Mouse (Mus musculus): ENCODE data around the gene Nfil3. TPM values are rescaled to one million over a fixed set of nuclear protein-coding genes. Genes with fewer than 3 reads are reported as not detected.

Nfil3 gene
- polyA plus RNA-seq, 1 experiment from 2014 or later, result 34.4 TPM

GRCm38 (mm10) chr13:52921966-52922365, 58.9 kb downstream of the Nfil3 start:
- 79% methylated on average over 8 of the region's 8 CpGs for WGBS
- ATAC-seq, result no peak
- Histone ChIP-seq H3K4me3 (replicated peaks) (no peak overlapping the region), H3K4me2 (replicated peaks) (no peak overlapping the region), H3K4me1 (replicated peaks) (peaks cover 12% of the 10 kb centered on the region; the same call in 1 of the 2 replicates), H3K27me3 (replicated peaks) (no peaks in the 10 kb centered on the region), H3K9me3 (no peaks in the 10 kb centered on the region), H3K27ac (no peak overlapping the region), H3K36me3 (no peaks in the 10 kb centered on the region), H3K9ac (no peak overlapping the region)

GRCm38 (mm10) chr13:52921065-52921825, 59.6 kb downstream of the Nfil3 start:
- WGBS, result 69% methylated on average over 7 of the region's 7 CpGs

GRCm38 (mm10) chr13:52919790-52920352, 61.0 kb downstream of the Nfil3 start:
- Histone ChIP-seq H3K4me2 (replicated peaks) (0 out of 2 replicates have a peak overlapping the region, but pooled peaks have one; percentile 7), H3K9me3 (no peaks in the 10 kb centered on the region), H3K4me3 (replicated peaks) (no peak overlapping the region), H3K36me3 (no peaks in the 10 kb centered on the region), H3K4me1 (replicated peaks) (peaks cover 12% of the 10 kb centered on the region; the same call in 1 of the 2 replicates), H3K9ac (no peak overlapping the region), H3K27ac (no peak overlapping the region), H3K27me3 (replicated peaks) (no peaks in the 10 kb centered on the region)
- 58% methylated on average over 10 of the region's 10 CpGs for WGBS
- ATAC-seq, result peak; percentile 47; the same call in 1 of the 2 replicates

More at GRCm38 (mm10) chr13:52921065-52921825, 59.6 kb downstream of the Nfil3 start:
- H3K27ac ChIP-seq, result no peak overlapping the region
- H3K4me3 ChIP-seq (replicated peaks), result no peak overlapping the region
- no peaks in the 10 kb centered on the region for H3K36me3 ChIP-seq
- no peaks in the 10 kb centered on the region for H3K9me3 ChIP-seq
- no peaks in the 10 kb centered on the region for H3K27me3 ChIP-seq (replicated peaks)
- no peak for ATAC-seq
- no peak overlapping the region for H3K9ac ChIP-seq
- H3K4me2 ChIP-seq (replicated peaks), result no peak overlapping the region
- peaks cover 12% of the 10 kb centered on the region; the same call in 1 of the 2 replicates for H3K4me1 ChIP-seq (replicated peaks)

GRCm38 (mm10) chr13:52918333-52918732, 62.5 kb downstream of the Nfil3 start:
- Histone ChIP-seq H3K27ac (no peak overlapping the region), H3K9me3 (no peaks in the 10 kb centered on the region), H3K36me3 (no peaks in the 10 kb centered on the region), H3K27me3 (replicated peaks) (no peaks in the 10 kb centered on the region), H3K4me3 (replicated peaks) (no peak overlapping the region), H3K4me2 (replicated peaks) (no peak overlapping the region), H3K4me1 (replicated peaks) (peaks cover 12% of the 10 kb centered on the region; the same call in 1 of the 2 replicates), H3K9ac (no peak overlapping the region)
- WGBS, result 92% methylated on average over 5 of the region's 5 CpGs
- no peak for ATAC-seq

Other genes starting within 250 kb of the Nfil3 start
- gene Auh, start 51.4 kb downstream of the Nfil3 start, polyA plus RNA-seq (2015; fragmentation: Nextera tagmentation; extraction: Ambion mirVana), result 41.8 and 46.8 TPM in 2 replicates